Mouse (Mus musculus): ENCODE measurements around the gene Odf4. TPM values are rescaled to one million over a fixed set of nuclear protein-coding genes. Genes with fewer than 3 reads are reported as not detected.

Gene Odf4
- polyA plus RNA-seq, 1 experiment from 2014 or later, result not detected

- Histone ChIP-seq H3K9me3 (replicated peaks; ENCODE audit: control insufficient read depth, low read length) (no peaks in the 10 kb centered on the region), H3K27me3 (ENCODE audit: control insufficient read depth, insufficient read depth, low read depth, low read length) (peaks cover 39% of the 10 kb centered on the region), H3K36me3 (ENCODE audit: control insufficient read depth, insufficient read depth) (no peaks in the 10 kb centered on the region), H3K27ac (ENCODE audit: low read length) (no peak overlapping the region), H3K4me3 (ENCODE audit: low read depth, low read length) (peak overlapping the region; percentile 6; the same call in 1 of the 2 replicates), H3K9ac (ENCODE audit: low read depth, low read length) (no peak overlapping the region), H3K4me2 (ENCODE audit: low read depth, low read length) (no peak overlapping the region), H3K4me1 (ENCODE audit: control insufficient read depth, low read depth, low read length) (no peaks in the 10 kb centered on the region)
- WGBS (ENCODE audit: insufficient replicate concordance), result 20% methylated on average over 3 of the region's 3 CpGs
- no peak for ATAC-seq (ENCODE audit: low read depth)
Measured at GRCm38 (mm10) chr11:68956107-68956506, 29.2 kb upstream of the Odf4 start.

GRCm38 (mm10) chr11:68955473-68955872 lies 28.6 kb upstream of the Odf4 start:
- 55% methylated on average over 5 of the region's 5 CpGs for WGBS (ENCODE audit: insufficient replicate concordance)
- no peaks in the 10 kb centered on the region for H3K9me3 ChIP-seq (replicated peaks; ENCODE audit: control insufficient read depth, low read length)
- ATAC-seq (ENCODE audit: low read depth), result no peak
- peaks cover 39% of the 10 kb centered on the region for H3K27me3 ChIP-seq (ENCODE audit: control insufficient read depth, insufficient read depth, low read depth, low read length)
- H3K36me3 ChIP-seq (ENCODE audit: control insufficient read depth, insufficient read depth), result no peaks in the 10 kb centered on the region
- no peaks in the 10 kb centered on the region for H3K4me1 ChIP-seq (ENCODE audit: control insufficient read depth, low read depth, low read length)
- no peak overlapping the region for H3K4me2 ChIP-seq (ENCODE audit: low read depth, low read length)
- no peak overlapping the region for H3K9ac ChIP-seq (ENCODE audit: low read depth, low read length)
- no peak overlapping the region for H3K4me3 ChIP-seq (ENCODE audit: low read depth, low read length)
- no peak overlapping the region for H3K27ac ChIP-seq (ENCODE audit: low read length)

GRCm38 (mm10) chr11:68954408-68954807 lies 27.5 kb upstream of the Odf4 start:
- Histone ChIP-seq H3K27ac (ENCODE audit: low read length) (no peak overlapping the region), H3K4me1 (ENCODE audit: control insufficient read depth, low read depth, low read length) (no peaks in the 10 kb centered on the region), H3K27me3 (ENCODE audit: control insufficient read depth, insufficient read depth, low read depth, low read length) (peaks cover 39% of the 10 kb centered on the region), H3K36me3 (ENCODE audit: control insufficient read depth, insufficient read depth) (no peaks in the 10 kb centered on the region), H3K9ac (ENCODE audit: low read depth, low read length) (no peak overlapping the region), H3K4me2 (ENCODE audit: low read depth, low read length) (peak overlapping the region; percentile 36), H3K4me3 (ENCODE audit: low read depth, low read length) (peak overlapping the region; percentile 10), H3K9me3 (replicated peaks; ENCODE audit: control insufficient read depth, low read length) (no peaks in the 10 kb centered on the region)
- ATAC-seq (ENCODE audit: low read depth), result no peak
- 4% methylated on average over 17 of the region's 17 CpGs for WGBS (ENCODE audit: insufficient replicate concordance)

GRCm38 (mm10) chr11:68953903-68954302 lies 27.0 kb upstream of the Odf4 start:
- H3K4me3 ChIP-seq (ENCODE audit: low read depth, low read length), result peak overlapping the region; percentile 10
- H3K27me3 ChIP-seq (ENCODE audit: control insufficient read depth, insufficient read depth, low read depth, low read length), result peaks cover 39% of the 10 kb centered on the region

GRCm38 (mm10) chr11:68947542-68947993 lies 20.7 kb upstream of the Odf4 start:
- no peak overlapping the region for H3K27ac ChIP-seq (ENCODE audit: low read length)
- no peaks in the 10 kb centered on the region for H3K4me1 ChIP-seq (ENCODE audit: control insufficient read depth, low read depth, low read length)
- H3K27me3 ChIP-seq (ENCODE audit: control insufficient read depth, insufficient read depth, low read depth, low read length), result peaks cover 2% of the 10 kb centered on the region; the same call in 1 of the 2 replicates
- no peak for ATAC-seq (ENCODE audit: low read depth)
- H3K4me2 ChIP-seq (ENCODE audit: low read depth, low read length), result no peak overlapping the region
- 49% methylated on average over 12 of the region's 12 CpGs for WGBS (ENCODE audit: insufficient replicate concordance)
- H3K4me3 ChIP-seq (ENCODE audit: low read depth, low read length), result no peak overlapping the region
- H3K9me3 ChIP-seq (replicated peaks; ENCODE audit: control insufficient read depth, low read length), result no peaks in the 10 kb centered on the region
- H3K36me3 ChIP-seq (ENCODE audit: control insufficient read depth, insufficient read depth), result no peaks in the 10 kb centered on the region
- no peak overlapping the region for H3K9ac ChIP-seq (ENCODE audit: low read depth, low read length)

More at GRCm38 (mm10) chr11:68953903-68954302, 27.0 kb upstream of the Odf4 start:
- Histone ChIP-seq H3K9ac (ENCODE audit: low read depth, low read length) (no peak overlapping the region), H3K36me3 (ENCODE audit: control insufficient read depth, insufficient read depth) (no peaks in the 10 kb centered on the region), H3K27ac (ENCODE audit: low read length) (no peak overlapping the region), H3K4me1 (ENCODE audit: control insufficient read depth, low read depth, low read length) (no peaks in the 10 kb centered on the region), H3K4me2 (ENCODE audit: low read depth, low read length) (no peak overlapping the region), H3K9me3 (replicated peaks; ENCODE audit: control insufficient read depth, low read length) (no peaks in the 10 kb centered on the region)
- WGBS (ENCODE audit: insufficient replicate concordance), result 26% methylated on average over 13 of the region's 13 CpGs
- ATAC-seq (ENCODE audit: low read depth), result no peak

- Histone ChIP-seq H3K27me3 (ENCODE audit: control insufficient read depth, insufficient read depth, low read depth, low read length) (peaks cover 2% of the 10 kb centered on the region; the same call in 1 of the 2 replicates), H3K9ac (ENCODE audit: low read depth, low read length) (no peak overlapping the region), H3K36me3 (ENCODE audit: control insufficient read depth, insufficient read depth) (no peaks in the 10 kb centered on the region), H3K9me3 (replicated peaks; ENCODE audit: control insufficient read depth, low read length) (no peaks in the 10 kb centered on the region), H3K4me3 (ENCODE audit: low read depth, low read length) (no peak overlapping the region), H3K4me1 (ENCODE audit: control insufficient read depth, low read depth, low read length) (no peaks in the 10 kb centered on the region), H3K4me2 (ENCODE audit: low read depth, low read length) (no peak overlapping the region), H3K27ac (ENCODE audit: low read length) (no peak overlapping the region)
- no peak for ATAC-seq (ENCODE audit: low read depth)
- WGBS (ENCODE audit: insufficient replicate concordance), result 37% methylated on average over 16 of the region's 16 CpGs
Measured at GRCm38 (mm10) chr11:68946806-68947440, 20.0 kb upstream of the Odf4 start.

GRCm38 (mm10) chr11:68946001-68946400 lies 19.1 kb upstream of the Odf4 start:
- Histone ChIP-seq H3K4me2 (ENCODE audit: low read depth, low read length) (no peak overlapping the region), H3K27me3 (ENCODE audit: control insufficient read depth, insufficient read depth, low read depth, low read length) (peaks cover 2% of the 10 kb centered on the region; the same call in 1 of the 2 replicates), H3K4me3 (ENCODE audit: low read depth, low read length) (no peak overlapping the region), H3K9me3 (replicated peaks; ENCODE audit: control insufficient read depth, low read length) (no peaks in the 10 kb centered on the region), H3K4me1 (ENCODE audit: control insufficient read depth, low read depth, low read length) (no peaks in the 10 kb centered on the region), H3K36me3 (ENCODE audit: control insufficient read depth, insufficient read depth) (no peaks in the 10 kb centered on the region), H3K27ac (ENCODE audit: low read length) (no peak overlapping the region), H3K9ac (ENCODE audit: low read depth, low read length) (no peak overlapping the region)
- ATAC-seq (ENCODE audit: low read depth), result no peak
- 65% methylated on average over 4 of the region's 4 CpGs for WGBS (ENCODE audit: insufficient replicate concordance)

GRCm38 (mm10) chr11:68945245-68945644 lies 18.4 kb upstream of the Odf4 start:
- Histone ChIP-seq H3K27me3 (ENCODE audit: control insufficient read depth, insufficient read depth, low read depth, low read length) (peaks cover 2% of the 10 kb centered on the region; the same call in 1 of the 2 replicates), H3K27ac (ENCODE audit: low read length) (no peak overlapping the region), H3K4me2 (ENCODE audit: low read depth, low read length) (no peak overlapping the region), H3K36me3 (ENCODE audit: control insufficient read depth, insufficient read depth) (no peaks in the 10 kb centered on the region), H3K9ac (ENCODE audit: low read depth, low read length) (no peak overlapping the region), H3K4me1 (ENCODE audit: control insufficient read depth, low read depth, low read length) (peaks cover 3% of the 10 kb centered on the region), H3K9me3 (replicated peaks; ENCODE audit: control insufficient read depth, low read length) (no peaks in the 10 kb centered on the region), H3K4me3 (ENCODE audit: low read depth, low read length) (no peak overlapping the region)
- no peak for ATAC-seq (ENCODE audit: low read depth)
- WGBS (ENCODE audit: insufficient replicate concordance), result 51% methylated on average over 2 of the region's 2 CpGs

- 67% methylated on average over 8 of the region's 8 CpGs for WGBS (ENCODE audit: insufficient replicate concordance)
- Histone ChIP-seq H3K9me3 (replicated peaks; ENCODE audit: control insufficient read depth, low read length) (no peaks in the 10 kb centered on the region), H3K4me2 (ENCODE audit: low read depth, low read length) (no peak overlapping the region), H3K27me3 (ENCODE audit: control insufficient read depth, insufficient read depth, low read depth, low read length) (peaks cover 2% of the 10 kb centered on the region; the same call in 1 of the 2 replicates), H3K4me3 (ENCODE audit: low read depth, low read length) (no peak overlapping the region), H3K27ac (ENCODE audit: low read length) (no peak overlapping the region), H3K4me1 (ENCODE audit: control insufficient read depth, low read depth, low read length) (peaks cover 10% of the 10 kb centered on the region), H3K36me3 (ENCODE audit: control insufficient read depth, insufficient read depth) (no peaks in the 10 kb centered on the region), H3K9ac (ENCODE audit: low read depth, low read length) (no peak overlapping the region)
- no peak for ATAC-seq (ENCODE audit: low read depth)
Measured at GRCm38 (mm10) chr11:68942731-68943130, 15.8 kb upstream of the Odf4 start.
